Mouse (Mus musculus) cerebral cortex, adult 2 months (tissue): ENCODE results near the gene Harbi1.

Source experiments
- WGBS: fragments of 180-500 bp; shearing (Covaris S2); methylation state at CpG from one replicate; pipeline ENCODE4 v1.1.7; 2018; 5-methylcytosine and 5-hydroxymethylcytosine counted together

The Harbi1 gene

GRCm38 (mm10) chr2:91710272-91711234 lies at the start of gene Harbi1, which contains the start of gene Atg13:
Harbi1 (plus strand) TSS chr2:91710852.
Atg13 (minus strand) TSS chr2:91710576.
- under 1% methylated on average over 66 of the region's 66 CpGs for WGBS

DNA sequence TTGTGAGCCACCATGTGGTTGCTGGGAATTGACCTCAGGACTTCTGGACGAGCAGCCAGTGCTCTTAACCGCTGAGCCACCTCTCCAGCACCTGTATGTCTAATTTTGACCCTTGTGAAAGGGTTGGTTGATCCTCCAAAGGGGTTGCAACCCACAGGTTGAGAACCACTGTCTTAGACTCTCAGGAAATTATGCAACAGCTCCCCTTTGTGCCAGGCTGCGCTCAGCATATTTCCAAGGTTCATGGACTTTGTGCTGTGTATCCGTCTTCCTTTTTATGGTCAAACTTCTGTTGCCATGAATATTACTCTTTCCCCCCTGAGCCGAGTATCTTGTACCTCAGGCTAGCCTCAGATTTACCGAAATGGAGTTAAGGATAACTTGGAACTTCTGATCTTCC lies 49.7 kb upstream of the Harbi1 start:
- 94% methylated on average over 6 of the region's 6 CpGs for WGBS

GRCm38 (mm10) chr2:91666386-91666910 lies 44.2 kb upstream of the Harbi1 start:
- WGBS: 88% methylated on average over 6 of the region's 6 CpGs

GRCm38 (mm10) chr2:91667747-91668146 lies 42.9 kb upstream of the Harbi1 start:
- 56% methylated on average over 2 of the region's 2 CpGs for WGBS

- WGBS: 94% methylated on average over 8 of the region's 8 CpGs
Measured at GRCm38 (mm10) chr2:91669326-91669725, 41.3 kb upstream of the Harbi1 start.

DNA sequence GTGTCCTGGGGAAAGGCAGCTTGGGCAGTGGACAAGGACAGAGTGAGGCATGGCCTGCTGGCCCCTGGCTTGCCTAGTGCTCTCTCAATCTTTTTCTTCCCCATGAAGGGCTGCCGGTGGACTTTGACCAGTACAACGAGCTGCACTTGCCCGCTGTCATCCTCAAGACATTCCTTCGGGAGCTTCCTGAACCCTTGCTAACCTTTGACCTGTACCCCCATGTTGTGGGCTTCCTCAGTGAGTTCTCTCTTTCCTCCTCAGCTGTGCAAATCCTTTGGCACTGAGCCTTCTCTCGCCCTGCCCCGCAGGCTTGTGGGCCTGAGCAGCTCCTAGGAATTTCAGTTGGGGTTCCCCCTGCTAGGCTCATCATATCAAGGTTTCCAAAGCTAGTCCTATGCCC lies 40.6 kb upstream of the Harbi1 start:
- WGBS: 89% methylated on average over 6 of the region's 6 CpGs

DNA sequence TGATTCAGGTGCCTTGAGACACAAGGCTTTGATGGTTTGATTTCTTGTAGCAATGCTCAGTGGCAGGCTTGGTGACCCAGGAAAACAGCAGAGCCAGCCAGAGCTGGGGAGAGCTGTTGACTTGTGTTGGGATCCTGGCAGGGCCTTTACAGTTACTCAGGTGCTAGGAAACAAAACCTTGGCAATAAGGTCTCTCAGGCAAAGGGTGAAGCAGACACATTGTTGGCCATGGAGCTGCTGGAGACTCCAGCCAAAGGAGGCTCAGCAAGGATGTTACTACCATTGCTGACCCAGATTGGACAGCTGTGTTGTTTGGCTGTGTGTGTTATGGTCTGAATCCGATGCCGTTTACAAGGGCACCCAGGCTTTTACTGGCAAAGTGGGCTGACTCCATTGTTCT lies 37.1 kb upstream of the Harbi1 start:
- WGBS: 63% methylated on average over 2 of the region's 2 CpGs

- WGBS: 61% methylated on average over 5 of the region's 5 CpGs
Measured at GRCm38 (mm10) chr2:91674895-91675294, 35.8 kb upstream of the Harbi1 start.

DNA sequence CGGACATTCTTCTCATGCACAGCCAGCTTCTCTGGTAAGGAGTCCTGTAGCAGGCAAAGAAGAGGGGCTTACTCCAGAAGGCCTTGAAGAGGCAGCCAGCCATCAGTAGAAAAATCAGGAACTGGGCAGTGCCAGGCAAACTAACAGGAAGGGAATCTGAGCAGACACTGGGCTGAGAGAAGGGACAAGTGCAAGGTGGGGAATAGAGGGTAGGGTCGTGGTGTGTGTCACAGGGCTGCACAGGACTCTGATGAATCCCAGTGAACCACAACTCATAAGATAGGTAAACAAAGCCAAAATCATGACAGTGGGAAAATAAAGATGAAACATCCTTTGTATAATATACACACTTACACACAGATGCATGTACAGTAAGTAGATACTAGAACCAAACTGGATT lies 34.2 kb upstream of the Harbi1 start:
- WGBS: 75% methylated on average over 2 of the region's 2 CpGs

DNA sequence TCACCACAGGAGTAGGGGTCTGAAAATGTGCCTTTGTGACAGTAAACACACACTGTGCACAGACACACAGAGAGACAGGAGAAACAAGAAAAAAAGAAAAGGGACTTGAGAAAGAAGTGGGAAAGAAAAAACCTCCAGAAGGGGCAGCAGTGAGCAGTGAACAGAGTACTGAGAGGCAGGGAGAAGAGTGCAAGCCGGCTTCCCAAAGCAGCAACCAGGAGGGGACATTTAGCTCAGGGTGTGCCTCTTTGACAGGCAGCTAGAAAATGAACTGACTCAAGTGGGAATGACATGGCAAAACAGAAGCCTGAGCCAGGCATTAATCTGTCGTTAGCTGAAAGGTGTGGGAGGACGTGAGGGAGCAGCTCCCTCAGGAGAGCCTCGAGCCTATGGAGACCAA lies 27.8 kb upstream of the Harbi1 start:
- 35% methylated on average over 4 of the region's 4 CpGs for WGBS

GRCm38 (mm10) chr2:91683919-91684318 lies 26.7 kb upstream of the Harbi1 start:
- WGBS: 58% methylated on average over 8 of the region's 8 CpGs

DNA sequence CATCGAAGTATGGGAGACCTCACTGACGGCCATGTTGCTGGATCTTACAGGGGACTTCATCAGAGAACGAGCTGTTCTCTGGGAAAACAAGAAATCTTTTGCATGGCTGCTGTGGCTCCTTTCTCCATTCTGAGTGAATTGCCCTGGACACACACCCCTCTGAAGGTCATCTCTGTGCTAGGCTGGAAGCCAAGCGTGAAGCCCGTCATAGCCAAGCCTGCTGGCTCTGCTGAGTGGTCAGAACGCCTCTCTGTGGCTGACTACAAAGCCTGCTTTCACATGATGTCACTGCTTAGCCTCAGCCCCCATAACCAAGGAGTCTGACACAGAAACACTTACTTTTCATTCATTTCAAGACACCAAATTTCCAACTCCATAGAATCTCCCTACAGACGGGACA lies 21.2 kb upstream of the Harbi1 start:
- 58% methylated on average over 7 of the region's 7 CpGs for WGBS

DNA sequence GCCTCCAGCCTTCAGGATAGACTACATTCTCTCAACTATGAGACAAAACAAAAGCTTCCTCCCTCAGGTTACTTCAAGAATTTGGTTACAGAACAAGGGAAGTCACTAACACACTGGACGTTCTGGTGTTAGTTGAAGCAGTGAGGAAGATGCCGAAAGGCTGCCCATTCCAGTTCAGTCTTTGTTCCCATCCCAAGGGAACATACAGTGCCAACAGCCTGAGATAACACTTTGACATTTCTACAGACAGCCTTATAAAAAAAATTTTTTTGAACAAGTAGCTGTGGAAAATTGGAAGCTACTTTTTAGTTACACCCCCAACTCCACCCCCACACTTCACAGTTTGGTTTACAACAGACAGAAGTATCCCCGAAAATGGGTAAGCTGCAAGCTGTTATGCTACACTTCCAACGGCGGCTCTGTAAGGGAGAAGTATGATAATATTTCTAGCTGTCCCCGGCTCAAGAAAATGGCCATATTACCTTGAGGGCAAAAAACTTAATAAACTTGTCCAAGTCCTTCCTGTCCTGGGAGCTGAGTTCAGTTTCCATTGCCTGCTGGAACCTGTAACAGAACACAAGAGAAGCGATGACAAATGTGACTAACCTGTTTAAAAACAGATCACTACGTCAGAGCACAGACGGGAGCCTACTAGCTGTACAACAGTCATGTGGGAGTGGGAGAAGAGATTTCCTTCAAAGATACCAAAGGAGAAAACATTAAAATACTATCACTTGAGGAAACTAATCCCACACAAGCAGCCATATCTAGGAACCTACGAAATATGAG lies 15.0 kb upstream of the Harbi1 start:
- 50% methylated on average over 10 of the region's 10 CpGs for WGBS

DNA sequence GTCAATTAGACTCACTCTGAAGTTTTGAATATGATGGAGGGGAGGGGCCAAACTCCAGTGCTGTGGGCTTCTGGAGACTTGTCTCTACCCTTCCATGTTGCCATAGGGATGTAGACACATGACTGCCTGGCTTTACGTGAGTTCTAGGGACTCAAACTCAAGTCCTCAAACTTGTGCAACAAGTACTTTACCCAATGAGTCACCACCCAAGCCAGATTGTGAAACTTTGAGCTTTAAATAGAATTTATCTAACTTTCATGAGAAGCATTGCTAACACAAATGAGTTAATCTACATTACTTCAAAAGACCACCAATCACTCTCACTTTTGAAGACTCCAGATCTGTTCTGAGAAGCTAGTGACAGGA lies 14.4 kb upstream of the Harbi1 start:
- WGBS: 39% methylated on average over 1 of the region's 1 CpGs

- 20% methylated on average over 1 of the region's 1 CpGs for WGBS
Measured at GRCm38 (mm10) chr2:91699225-91699624, 11.4 kb upstream of the Harbi1 start.

GRCm38 (mm10) chr2:91701366-91701765 lies 9.3 kb upstream of the Harbi1 start:
- WGBS: 99% methylated on average over 2 of the region's 2 CpGs

- WGBS: 73% methylated on average over 6 of the region's 6 CpGs
Measured at GRCm38 (mm10) chr2:91705736-91706135, 4.9 kb upstream of the Harbi1 start.

DNA sequence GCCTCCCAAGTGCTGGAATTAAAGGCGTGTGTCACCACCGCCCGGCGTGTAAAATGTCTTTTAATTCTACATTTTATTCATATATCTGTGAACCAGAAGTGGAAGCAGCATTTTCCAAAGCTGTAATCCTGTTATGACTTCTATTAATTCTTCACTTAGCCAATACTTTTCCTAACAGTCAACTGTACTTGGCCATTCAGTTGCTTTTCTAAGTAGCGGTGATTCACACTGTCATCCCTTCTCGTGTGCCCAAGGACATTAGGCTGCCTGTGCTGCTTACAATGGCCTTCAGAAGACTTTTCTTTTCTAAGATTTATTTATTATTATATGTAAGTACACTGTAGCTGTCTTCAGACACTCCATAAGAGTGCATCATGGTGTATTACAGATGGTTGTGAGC lies 2.3 kb upstream of the Harbi1 start:
- 90% methylated on average over 6 of the region's 6 CpGs for whole genome bisulfite sequencing

DNA sequence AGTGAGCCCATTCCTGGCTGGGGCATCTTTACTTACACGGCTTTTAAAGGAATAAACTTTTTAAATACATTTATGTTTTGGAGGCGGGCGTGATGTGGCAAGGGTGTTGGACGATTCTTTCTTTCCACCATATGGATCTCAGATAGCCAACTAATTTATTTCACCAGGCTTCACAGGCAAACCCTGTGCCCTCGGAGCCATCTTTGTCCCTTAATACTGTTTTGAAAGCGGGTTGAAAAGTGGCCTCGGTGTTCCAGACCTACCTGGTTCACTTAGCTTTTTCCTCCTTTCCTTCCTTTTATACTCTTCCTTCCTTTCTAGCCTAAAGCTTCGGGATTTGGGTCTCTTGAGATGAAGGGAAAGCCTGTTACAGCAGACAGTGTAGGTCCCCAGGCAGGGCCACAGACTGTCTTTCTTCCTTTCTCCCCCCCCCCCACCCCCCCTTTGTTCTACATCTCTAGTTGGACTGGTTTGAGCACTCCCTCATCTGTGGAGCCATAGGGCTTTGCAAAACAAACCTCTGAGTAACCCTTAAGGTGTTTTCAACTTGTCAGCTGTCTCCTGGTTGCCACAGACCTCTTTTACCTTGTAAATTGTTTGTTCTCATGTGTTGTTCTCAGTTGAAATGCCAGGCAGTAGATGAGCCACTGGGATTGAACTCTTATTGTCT lies 739 bp downstream of the Harbi1 start:
- WGBS: 2% methylated on average over 8 of the region's 8 CpGs

DNA sequence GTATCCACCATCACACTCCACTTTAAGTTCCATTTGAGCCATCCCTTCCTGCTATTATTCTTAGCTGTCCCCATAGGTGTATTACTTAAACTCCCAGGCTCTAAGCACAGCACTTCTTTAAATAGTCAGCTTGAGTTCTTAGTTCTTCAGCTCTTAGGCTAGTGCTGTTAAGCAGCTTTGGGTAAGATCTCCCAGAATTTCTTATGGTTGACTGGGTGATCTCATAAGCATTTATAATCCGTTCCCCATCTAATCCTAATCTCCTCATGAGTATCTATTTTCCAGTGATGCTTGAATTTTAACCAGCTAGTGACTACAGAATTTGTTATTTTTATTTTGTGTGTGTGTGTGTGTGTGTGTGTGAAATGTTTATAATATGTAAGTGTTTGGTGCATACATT lies 4.3 kb downstream of the Harbi1 start:
- 86% methylated on average over 1 of the region's 1 CpGs for WGBS

GRCm38 (mm10) chr2:91718276-91718675 lies 7.6 kb downstream of the Harbi1 start:
- WGBS: 54% methylated on average over 6 of the region's 6 CpGs

DNA sequence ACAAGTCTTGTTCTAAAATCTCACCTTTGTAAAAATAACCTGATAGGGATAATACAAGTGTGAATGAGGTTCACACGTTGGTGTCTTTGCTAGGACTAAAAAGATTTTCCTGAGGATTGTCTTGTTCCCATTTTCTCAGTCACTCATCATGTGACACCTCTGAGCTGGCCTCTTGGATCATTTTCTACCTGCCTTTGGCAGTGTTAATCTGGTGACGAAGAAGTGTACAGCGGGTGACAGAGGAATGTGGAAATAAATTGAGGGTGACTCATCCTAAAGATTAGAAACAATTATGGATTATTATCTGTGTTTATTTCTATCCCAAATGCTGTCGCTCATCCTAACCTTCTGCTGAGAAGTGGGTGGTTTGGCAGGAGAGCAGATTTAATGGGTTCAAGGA lies 12.7 kb downstream of the Harbi1 start:
- 66% methylated on average over 4 of the region's 4 CpGs for WGBS
